Mouse (Mus musculus): ENCODE results near the gene Tmem30b.

DNA sequence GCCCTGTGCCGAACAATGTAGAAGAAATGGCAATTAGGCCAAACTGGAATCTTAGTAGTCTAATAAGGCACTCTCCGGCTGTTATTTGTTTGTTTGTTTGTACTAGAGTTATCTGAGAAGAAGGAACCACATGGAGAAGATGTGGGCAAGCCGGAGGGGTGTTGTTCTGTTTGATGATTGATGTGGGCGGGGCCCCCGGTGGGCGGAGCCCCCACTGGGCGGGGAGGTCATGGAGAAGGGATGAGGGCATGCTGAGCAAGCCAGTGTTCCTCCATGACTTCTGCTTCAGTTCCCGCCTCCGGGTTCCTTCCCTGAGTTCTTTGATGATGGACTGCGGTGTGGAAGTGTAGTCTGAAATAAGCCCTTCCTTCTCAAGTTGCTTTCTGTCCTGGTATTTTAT is 1.5 kb upstream of the Tmem30b start:
- no peak for TF ChIP-seq ZC3H11A (IDR thresholded peaks at IDR 0.05; ENCODE audit: borderline replicate concordance, low read depth, low read length)
- no peak for TF ChIP-seq CHD2 (IDR thresholded peaks at IDR 0.05; ENCODE audit: low read depth, low read length)
